Mouse (Mus musculus) testis, adult 2 months (tissue): Measurements from ENCODE around the gene Elk3.

Experiments used
- CTCF ChIP-seq: fragments of 200-500 bp; IDR thresholded peaks from 2 replicates; pipeline ENCODE4 v1.5.1; 2012; ENCODE audit warnings: low read depth, mild to moderate bottlenecking, inconsistent platforms, low read length, moderate library complexity; ENCODE audit not compliant: control insufficient read depth, insufficient read depth, insufficient replicate concordance
- POLR2A ChIP-seq: fragments of 200-500 bp; IDR thresholded peaks from 2 replicates; pipeline ENCODE4 v1.6.1; 2012; ENCODE audit warnings: low read depth, mild to moderate bottlenecking, inconsistent platforms, low read length, moderate library complexity; ENCODE audit not compliant: control insufficient read depth

DNA sequence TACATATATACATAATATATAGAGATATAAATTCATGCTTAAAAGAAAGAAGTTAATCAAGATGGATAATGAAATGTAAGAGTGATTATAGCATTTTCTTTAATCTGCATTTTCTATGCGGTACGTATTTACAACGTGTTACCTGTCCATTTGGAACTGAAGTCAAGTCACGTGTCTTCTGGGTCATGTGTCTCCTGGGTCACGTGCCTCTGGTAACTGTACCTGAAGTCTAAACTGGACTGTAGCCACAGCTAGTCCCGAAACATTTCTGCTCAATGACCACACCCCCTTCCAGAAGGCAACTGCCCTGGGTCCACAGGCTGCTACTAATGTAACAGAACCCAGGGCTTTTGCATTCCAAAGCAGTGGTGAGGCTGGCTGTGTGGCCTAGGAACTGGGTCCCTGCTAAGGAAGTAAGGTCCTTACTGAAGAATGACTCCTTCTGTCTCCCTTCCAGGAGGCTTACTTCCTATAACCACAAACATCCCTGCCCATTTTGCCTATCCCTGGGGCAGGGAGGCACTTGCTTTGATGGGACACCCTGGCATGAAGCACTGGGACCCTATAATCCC lies 40.0 kb downstream of the Elk3 start:
- TF ChIP-seq CTCF (no peak), POLR2A (no peak)
